In genomic region chr3:32530041-32530440, GRCm38 (mm10) we compare ENCODE assay signal across 9 mouse cellular contexts. TPM values are rescaled to one million over a fixed set of nuclear protein-coding genes. Genes with fewer than 3 reads are reported as not detected.
A peak's percentile ranks its signal among the peaks of the same experiment; 100 is the strongest.
DNase-seq lines count a peak whose midpoint lies in the region; ATAC-seq and TF ChIP-seq lines count a peak whose summit lies in the region.
"Had no signal": no experiment of that assay in that cellular context is flagged by ENCODE, and none has a peak within 500 bp of the region (broad histone marks: within the 10 kb centered on the region; RNA-seq: fewer than 3 reads in every experiment).

No protein-coding gene starts in this region.

- no peaks in the 10 kb centered on the region for H3K9me3 ChIP-seq in hindbrain, embryonic 11.5 days (ENCODE audit: control insufficient read depth, low read length)
- no peaks in the 10 kb centered on the region; the same call in 1 of the 2 replicates for H3K9me3 ChIP-seq in midbrain, embryonic 13.5 days

- H3K27me3 ChIP-seq in hindbrain, embryonic 11.5 days (ENCODE audit: control insufficient read depth, insufficient read depth, low read length) = no peaks in the 10 kb centered on the region
- no peaks in the 10 kb centered on the region for H3K27me3 ChIP-seq in midbrain, embryonic 13.5 days

- H3K4me2 ChIP-seq in hindbrain, embryonic 11.5 days (replicated peaks; ENCODE audit: low read depth, low read length) = peak overlapping the region; percentile 64
- H3K4me2 ChIP-seq in midbrain, embryonic 13.5 days (replicated peaks) = peak overlapping the region; percentile 63

- H3K36me3 ChIP-seq in hindbrain, embryonic 11.5 days (ENCODE audit: control insufficient read depth, insufficient read depth, low read length) = no peaks in the 10 kb centered on the region
- H3K36me3 ChIP-seq in midbrain, embryonic 13.5 days = peaks cover 34% of the 10 kb centered on the region

- no peak for ATAC-seq in hindbrain, embryonic 11.5 days (ENCODE audit: low FRiP score)
- no peak for ATAC-seq in midbrain, embryonic 13.5 days

- WGBS in bone marrow, adult 2 months = 19% methylated on average over 5 of the region's 5 CpGs
- WGBS in hindbrain, embryonic 11.5 days = 18% methylated on average over 5 of the region's 5 CpGs
- WGBS in midbrain, embryonic 13.5 days = 18% methylated on average over 5 of the region's 5 CpGs

- no peak for TF ChIP-seq POLR2A in bone marrow, adult 2 months (IDR thresholded peaks at IDR 0.05; ENCODE audit: borderline replicate concordance, control insufficient read depth, low read depth, low read length)

- H3K4me1 ChIP-seq in bone marrow, adult 2 months (ENCODE audit: control insufficient read depth, insufficient read depth, low read length) = no peaks in the 10 kb centered on the region; the same call in 1 of the 2 replicates
- no peaks in the 10 kb centered on the region for H3K4me1 ChIP-seq in hindbrain, embryonic 11.5 days (replicated peaks; ENCODE audit: control insufficient read depth, insufficient read depth, low read length)
- peaks cover 12% of the 10 kb centered on the region for H3K4me1 ChIP-seq in midbrain, embryonic 13.5 days (replicated peaks)

- peak overlapping the region; percentile 77; the same call in 1 of the 2 replicates for H3K9ac ChIP-seq in hindbrain, embryonic 11.5 days (ENCODE audit: low read depth, low read length)
- H3K9ac ChIP-seq in midbrain, embryonic 13.5 days (replicated peaks) = peak overlapping the region; percentile 81

- no peak for TF ChIP-seq CTCF in bone marrow, adult 2 months (IDR thresholded peaks at IDR 0.05; ENCODE audit: control insufficient read depth, insufficient read depth, low read length)

- peak overlapping the region; percentile 93 for H3K4me3 ChIP-seq in bone marrow, adult 2 months (replicated peaks; ENCODE audit: control insufficient read depth, low read depth, low read length)
- H3K4me3 ChIP-seq in hindbrain, embryonic 11.5 days (ENCODE audit: low read depth, low read length) = peak overlapping the region; percentile 59
- peak overlapping the region; percentile 75 for H3K4me3 ChIP-seq in midbrain, embryonic 13.5 days (replicated peaks)

- intact Hi-C loops in left cerebral cortex, postnatal 36 days (cut with DNase I) = no loop called here

- DNase-seq in kidney, adult 9 months = peak; percentile 23
- DNase-seq in kidney, postnatal 4 days = no peak
- peak; percentile 17 for DNase-seq in hindbrain, embryonic 11.5 days (ENCODE audit: low spot score)
- DNase-seq in left cerebral cortex, postnatal 36 days (ENCODE audit: low spot score in 2 of 2) = no peak
- no peak for DNase-seq in urinary bladder, postnatal 4 days (ENCODE audit: low spot score in 2 of 2)
- no peak for DNase-seq in urinary bladder, postnatal 10 days (ENCODE audit: low spot score)

- no peak overlapping the region for H3K27ac ChIP-seq in bone marrow, adult 2 months (ENCODE audit: control insufficient read depth, insufficient read depth, low read depth, low read length, poor library complexity)
- H3K27ac ChIP-seq in hindbrain, embryonic 11.5 days (ENCODE audit: low read depth, low read length) = no peak overlapping the region
- no peak overlapping the region for H3K27ac ChIP-seq in midbrain, embryonic 13.5 days

RNA-seq across cellular contexts. Expression of gene Mfn1, which starts 0.8 kb away (rescaled TPM):
- 20.9 and 23.4 TPM in 2 replicates for polyA plus RNA-seq in bone marrow, adult 2 months (2011; ENCODE audit: insufficient read depth, insufficient read length, low replicate concordance, missing spikeins)
- 31.0 and 39.5 TPM in 2 replicates for polyA plus RNA-seq in hindbrain, embryonic 11.5 days (2014; fragmentation: Nextera tagmentation; extraction: Ambion mirVana)
- 35.9 and 39.9 TPM in 2 replicates for polyA plus RNA-seq in midbrain, embryonic 13.5 days (2015; fragmentation: Nextera tagmentation; extraction: Ambion mirVana)
- 100 to 1,000 TPM in 1 of 2 experiments, 10 to 100 TPM in 1; 96.7 to 124 TPM for total RNA-seq in left cerebral cortex, postnatal 36 days (2021)

RNA-seq across cellular contexts. Expression of gene Zfp639, which starts 20.0 kb away (rescaled TPM):
- 19.6 and 25.6 TPM in 2 replicates for polyA plus RNA-seq in bone marrow, adult 2 months (2011; ENCODE audit: insufficient read depth, insufficient read length, low replicate concordance, missing spikeins)
- polyA plus RNA-seq in hindbrain, embryonic 11.5 days (2014; fragmentation: Nextera tagmentation; extraction: Ambion mirVana) = 48.0 and 48.1 TPM in 2 replicates
- 36.5 and 40.4 TPM in 2 replicates for polyA plus RNA-seq in midbrain, embryonic 13.5 days (2015; fragmentation: Nextera tagmentation; extraction: Ambion mirVana)
- total RNA-seq in left cerebral cortex, postnatal 36 days (2021) = 10 to 100 TPM; 33.1 to 39.1 TPM

RNA-seq across cellular contexts. Expression of gene Kcnmb3, which starts 38.0 kb away (rescaled TPM):
- not detected in 2 replicates for polyA plus RNA-seq in bone marrow, adult 2 months (2011; ENCODE audit: insufficient read depth, insufficient read length, low replicate concordance, missing spikeins)
- polyA plus RNA-seq in hindbrain, embryonic 11.5 days (2014; fragmentation: Nextera tagmentation; extraction: Ambion mirVana) = 0.12 TPM in 1 of 2 replicates, not detected in the other
- polyA plus RNA-seq in midbrain, embryonic 13.5 days (2015; fragmentation: Nextera tagmentation; extraction: Ambion mirVana) = 0.09 and 0.15 TPM in 2 replicates
- under 1 TPM; 0.17 to 0.39 TPM for total RNA-seq in left cerebral cortex, postnatal 36 days (2021)
- total RNA-seq: hematopoietic stem cell, adult 5-6 weeks had no signal

Comparison
In these comparisons a context has a peak if more than half of its experiments do, and no peak if none do; other contexts are left out.
1. DNase-seq: peak in kidney, adult 9 months (single experiment) and hindbrain, embryonic 11.5 days (single experiment); none in kidney, postnatal 4 days (0 of 2), left cerebral cortex, postnatal 36 days (0 of 2), urinary bladder, postnatal 4 days (0 of 2) and urinary bladder, postnatal 10 days (single experiment).
2. Peak in every context shown above with its lines, with median percentiles within 50 percentile points of each other: H3K4me3 ChIP-seq.